Mouse (Mus musculus) ES-Bruce4 (cell line): ENCODE data around the gene St6gal1.

ENCODE experiments used
- CTCF ChIP-seq: IDR thresholded peaks from one replicate; pipeline ENCODE4 v1.8.1; 2011; ENCODE audit warnings: low read depth, low read length
- EP300 ChIP-seq: IDR thresholded peaks from 2 replicates; pipeline ENCODE4 v1.6.1; 2011; ENCODE audit warnings: low read depth, low read length; ENCODE audit not compliant: insufficient read depth
- POLR2A ChIP-seq: IDR thresholded peaks from one replicate; pipeline ENCODE4 v1.8.1; 2011; ENCODE audit warnings: low read length; ENCODE audit not compliant: insufficient read depth

GRCm38 (mm10) chr16:23305830-23306623 is 81.5 kb downstream of the St6gal1 start:
- TF ChIP-seq CTCF (no peak), POLR2A (no peak), EP300 (no peak)
